Mouse (Mus musculus) limb, embryonic 11.5 days (tissue): ENCODE measurements around the gene Acads. TPM values are rescaled to one million over a fixed set of nuclear protein-coding genes. Genes with fewer than 3 reads are reported as not detected.

Experiments used
- ATAC-seq: fragments of 200-750 bp; cut with Nextera tagmentation; 2 replicates; pipeline ENCODE4 v1.8.0; 2017; ENCODE audit warnings: low read depth; ENCODE audit not compliant: insufficient number of reproducible peaks, low FRiP score, low TSS enrichment
- DNase-seq: peaks from one replicate; pipeline ENCODE4 v3.0.0-alpha.2; 2015; ENCODE audit warnings: low spot score
- H3K27ac ChIP-seq: fragments of 300-500 bp; sonication (generic); replicated peaks from 2 replicates; pipeline ENCODE4 v1.5.1; 2014; ENCODE audit warnings: low read depth, mild to moderate bottlenecking, low read length
- H3K27me3 ChIP-seq: fragments of 300-500 bp; sonication (generic); 2 replicates; pipeline ENCODE4 v1.6.1; 2014; ENCODE audit warnings: mild to moderate bottlenecking, low read length, mixed read lengths; ENCODE audit not compliant: control insufficient read depth, insufficient read depth
- H3K36me3 ChIP-seq: fragments of 300-500 bp; sonication (generic); 2 replicates; pipeline ENCODE4 v1.6.1; 2014; ENCODE audit warnings: mild to moderate bottlenecking, low read length, moderate library complexity, mixed read lengths; ENCODE audit not compliant: control insufficient read depth, insufficient read depth
- H3K4me1 ChIP-seq: fragments of 300-500 bp; sonication (generic); 2 replicates; pipeline ENCODE4 v1.6.1; 2014; ENCODE audit warnings: low read length, mixed read lengths; ENCODE audit not compliant: control insufficient read depth, insufficient read depth
- H3K4me2 ChIP-seq: fragments of 300-500 bp; sonication (generic); 2 replicates; pipeline ENCODE4 v1.6.1; 2014; ENCODE audit warnings: low read depth, mild to moderate bottlenecking, moderate library complexity; ENCODE audit not compliant: severe bottlenecking
- H3K4me3 ChIP-seq: fragments of 300-500 bp; sonication (generic); 2 replicates; pipeline ENCODE4 v1.5.1; 2014; ENCODE audit warnings: low read depth, low read length
- H3K9ac ChIP-seq: fragments of 300-500 bp; sonication (generic); 2 replicates; pipeline ENCODE4 v1.6.1; 2014; ENCODE audit warnings: mild to moderate bottlenecking, low read length
- H3K9me3 ChIP-seq: fragments of 300-500 bp; sonication (generic); 2 replicates; pipeline ENCODE4 v1.6.1; 2016; ENCODE audit warnings: low read length; ENCODE audit not compliant: control insufficient read depth
- WGBS: fragments of 180-500 bp; shearing (Covaris S2); extraction: QIAGEN DNeasy Blood & Tissue Kit; methylation state at CpG from one replicate; pipeline ENCODE4 v1.1.7; 2014; 5-methylcytosine and 5-hydroxymethylcytosine counted together
- polyA plus RNA-seq: library from polyadenylated mRNA; unstranded; fragments of >200 nt; fragmentation: Nextera tagmentation; extraction: Ambion mirVana; gene quantifications from 2 replicates; pipeline ENCODE4 v1.2.1, GENCODE M21; 2014

Acads gene
- polyA plus RNA-seq, 1 experiment from 2014 or later, result 49.3 TPM

DNA sequence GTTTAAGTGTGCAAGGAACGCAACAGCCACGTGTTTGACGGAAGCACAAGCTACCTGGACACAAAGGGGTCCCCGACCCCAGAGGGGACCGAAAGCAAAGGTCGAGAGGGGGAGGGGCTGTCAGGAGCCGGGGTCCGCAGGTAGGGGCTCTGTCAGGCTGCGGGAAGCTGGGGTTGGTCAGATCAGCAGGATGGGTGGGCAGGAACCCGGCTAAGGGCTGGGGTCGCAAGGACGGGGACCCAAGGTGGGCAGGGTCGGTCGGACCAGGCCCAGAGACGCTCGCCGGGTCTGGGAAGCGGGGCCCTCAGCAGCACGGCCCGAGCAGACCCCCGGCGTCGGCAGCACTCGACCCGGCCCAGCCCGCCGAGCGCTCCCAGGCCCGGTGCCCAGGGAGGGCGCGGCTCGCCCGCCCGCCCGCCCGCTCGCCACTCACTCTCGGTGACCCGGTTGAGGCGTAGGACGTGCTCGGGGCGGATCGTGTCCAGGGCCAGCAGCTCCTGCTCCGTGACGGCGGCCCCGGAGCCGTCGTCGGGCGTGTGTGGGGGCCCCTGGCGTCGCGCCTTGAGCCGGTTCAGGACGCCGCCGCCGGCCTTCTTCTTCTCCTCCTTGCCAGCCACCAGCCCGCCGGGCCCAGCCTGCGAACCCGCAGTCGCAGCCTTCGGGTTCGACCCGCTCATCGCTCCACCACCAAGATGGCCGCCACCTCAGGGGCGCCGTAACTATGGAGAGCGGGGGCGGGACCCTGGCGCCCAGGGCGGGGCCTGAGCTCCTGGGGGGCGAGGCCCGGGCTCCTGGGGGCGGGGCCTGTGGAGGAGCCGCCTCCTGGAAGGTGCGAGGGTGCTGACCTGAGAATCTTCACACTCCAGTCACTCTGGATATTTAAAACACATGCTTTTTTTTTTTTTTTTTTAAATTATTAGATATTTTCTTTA is 15.4 kb upstream of the Acads start, which contains the start of gene Unc119b:
Unc119b (minus strand) TSS at position 742 of the 932 bp plus-strand sequence.
- H3K4me1 ChIP-seq, result peaks cover 8% of the 10 kb centered on the region; the same call in 1 of the 2 replicates
- H3K27ac ChIP-seq, result no peak within 1 kb of the TSS
- no peaks in the 10 kb centered on the region for H3K9me3 ChIP-seq
- peaks cover 6% of the 10 kb centered on the region; the same call in 1 of the 2 replicates for H3K36me3 ChIP-seq
- peak within 1 kb of the TSS; percentile 80 for H3K9ac ChIP-seq
- DNase-seq (peak; percentile 92), ATAC-seq (peak; percentile 87)
- peak within 1 kb of the TSS; percentile 79 for H3K4me3 ChIP-seq
- WGBS, result under 1% methylated on average over 65 of the region's 81 CpGs
- no peaks in the 10 kb centered on the region for H3K27me3 ChIP-seq
- peak within 1 kb of the TSS; percentile 69 for H3K4me2 ChIP-seq

GRCm38 (mm10) chr5:115133358-115134066 is 14.4 kb upstream of the Acads start:
- peaks cover 6% of the 10 kb centered on the region; the same call in 1 of the 2 replicates for H3K36me3 ChIP-seq
- no peaks in the 10 kb centered on the region for H3K27me3 ChIP-seq
- no peaks in the 10 kb centered on the region for H3K9me3 ChIP-seq
- peak overlapping the region; percentile 69 for H3K4me2 ChIP-seq
- peaks cover 8% of the 10 kb centered on the region; the same call in 1 of the 2 replicates for H3K4me1 ChIP-seq
- DNase-seq (no peak), ATAC-seq (no peak)
- H3K4me3 ChIP-seq, result peak overlapping the region; percentile 79
- no peak overlapping the region for H3K27ac ChIP-seq
- peak overlapping the region; percentile 80 for H3K9ac ChIP-seq
- 64% methylated on average over 6 of the region's 6 CpGs for WGBS

GRCm38 (mm10) chr5:115132465-115132864 is 13.3 kb upstream of the Acads start:
- Histone ChIP-seq H3K27me3 (no peaks in the 10 kb centered on the region), H3K4me2 (no peak overlapping the region; the same call in 1 of the 2 replicates), H3K27ac (no peak overlapping the region), H3K9me3 (no peaks in the 10 kb centered on the region), H3K36me3 (peaks cover 6% of the 10 kb centered on the region; the same call in 1 of the 2 replicates), H3K9ac (no peak overlapping the region), H3K4me3 (no peak overlapping the region), H3K4me1 (peaks cover 8% of the 10 kb centered on the region; the same call in 1 of the 2 replicates)
- DNase-seq (no peak), ATAC-seq (no peak)
- 90% methylated on average over 8 of the region's 8 CpGs for WGBS

DNA sequence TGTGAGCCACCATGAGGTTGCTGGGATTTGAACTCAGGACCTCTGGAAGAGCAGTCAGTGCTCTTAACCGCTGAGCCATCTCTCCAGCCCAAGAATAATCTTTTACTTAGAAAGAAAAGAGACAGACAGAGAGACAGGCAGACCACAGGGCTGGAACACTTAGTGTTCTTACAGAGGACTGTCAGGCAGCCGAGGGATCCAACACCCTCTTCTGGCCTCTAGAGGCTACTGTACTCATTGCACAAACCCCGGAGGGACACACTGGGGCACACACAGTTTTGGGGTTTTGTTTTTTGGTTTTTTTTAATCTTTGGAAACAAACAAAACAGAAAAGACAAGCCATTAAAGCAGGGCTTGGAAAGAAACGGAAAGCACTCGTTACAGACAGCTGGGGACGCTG is 10.2 kb upstream of the Acads start:
- 91% methylated on average over 6 of the region's 6 CpGs for WGBS
- Histone ChIP-seq H3K9me3 (no peaks in the 10 kb centered on the region), H3K4me2 (no peak overlapping the region), H3K27me3 (no peaks in the 10 kb centered on the region), H3K27ac (no peak overlapping the region), H3K9ac (no peak overlapping the region), H3K4me3 (no peak overlapping the region), H3K4me1 (peaks cover 10% of the 10 kb centered on the region; the same call in 1 of the 2 replicates), H3K36me3 (peaks cover 13% of the 10 kb centered on the region)
- ATAC-seq (no peak), DNase-seq (no peak)

DNA sequence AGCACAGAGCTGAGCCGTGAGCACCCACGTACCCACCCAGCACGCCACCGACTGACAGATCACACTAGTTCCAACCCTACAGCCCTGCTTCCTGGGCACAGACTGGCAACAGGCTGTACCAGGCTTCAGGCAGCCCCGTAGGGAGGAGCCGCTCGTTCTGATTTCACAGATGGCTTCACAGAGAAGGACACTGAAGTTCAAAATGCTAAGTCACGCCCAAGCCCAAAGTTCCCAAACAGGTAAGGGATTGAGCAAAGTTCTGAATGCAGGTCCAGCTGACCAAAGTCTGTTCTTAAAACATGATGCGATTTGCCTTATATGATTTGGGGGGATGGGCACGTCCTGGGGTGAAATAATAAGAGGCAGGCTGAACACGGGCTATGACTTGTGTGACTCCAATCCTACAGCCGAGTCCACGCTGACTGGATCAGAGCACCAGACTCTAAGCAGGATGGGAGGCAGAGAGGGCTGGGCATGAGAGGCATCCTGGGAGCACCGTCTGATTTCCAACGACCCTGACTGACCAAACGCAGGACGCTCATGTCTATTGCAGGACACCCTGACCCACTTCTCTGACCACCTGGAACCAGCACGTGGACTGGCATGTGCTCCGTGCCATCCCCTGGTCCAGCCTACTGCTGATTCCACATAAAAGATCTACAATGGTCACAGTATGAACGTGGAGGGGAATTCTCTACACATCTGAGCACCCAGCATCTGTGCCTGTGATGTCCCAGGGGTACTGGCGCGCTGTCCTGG is 8.5 kb upstream of the Acads start:
- no peak overlapping the region for H3K4me3 ChIP-seq
- DNase-seq (no peak), ATAC-seq (no peak)
- no peaks in the 10 kb centered on the region for H3K27me3 ChIP-seq
- H3K27ac ChIP-seq, result no peak overlapping the region
- WGBS, result 94% methylated on average over 22 of the region's 22 CpGs
- 0 out of 2 replicates have a peak, but pooled peaks cover 2% of the 10 kb centered on the region for H3K4me1 ChIP-seq
- no peak overlapping the region for H3K9ac ChIP-seq
- H3K9me3 ChIP-seq, result no peaks in the 10 kb centered on the region
- H3K4me2 ChIP-seq, result no peak overlapping the region
- H3K36me3 ChIP-seq, result peaks cover 18% of the 10 kb centered on the region

DNA sequence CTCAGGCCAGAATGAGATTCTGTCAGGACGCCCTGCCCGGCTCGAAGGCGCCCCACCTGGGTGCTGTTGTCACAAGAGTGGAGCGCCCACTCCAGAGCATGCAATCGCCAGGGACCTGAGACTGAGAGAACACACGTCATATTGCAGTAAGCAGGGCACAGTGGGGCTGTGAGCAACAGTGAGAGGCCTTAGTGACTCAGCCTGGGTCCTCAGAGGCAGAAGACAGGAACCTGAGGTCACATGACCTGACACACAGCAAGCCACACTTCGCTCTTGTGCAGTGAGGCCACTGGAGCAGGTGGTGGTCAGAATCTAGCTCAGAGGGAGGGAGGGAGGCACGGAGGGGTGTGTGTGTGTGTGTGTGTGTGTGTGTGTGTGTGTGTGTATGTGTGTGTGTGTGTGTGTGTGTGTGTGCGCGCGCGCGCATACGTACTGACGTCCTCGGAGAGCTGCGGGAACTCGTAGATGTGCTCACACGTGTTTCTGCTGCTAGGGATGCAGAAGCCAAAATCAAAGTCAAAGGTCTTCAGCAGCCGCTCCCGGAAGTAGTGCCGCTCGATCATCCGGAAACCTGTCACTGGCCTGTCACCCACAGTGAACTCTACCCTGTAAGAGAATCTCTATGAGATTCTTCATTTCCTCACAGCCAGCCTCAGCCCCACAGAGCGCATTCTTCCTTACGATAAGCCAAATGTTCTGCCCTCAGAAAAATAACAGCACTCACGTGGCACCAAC is 7.6 kb upstream of the Acads start:
- no peak overlapping the region for H3K4me2 ChIP-seq
- no peak for DNase-seq
- no peak overlapping the region for H3K4me3 ChIP-seq
- peaks cover 18% of the 10 kb centered on the region for H3K36me3 ChIP-seq
- no peak overlapping the region for H3K9ac ChIP-seq
- 0 out of 2 replicates have a peak, but pooled peaks cover 2% of the 10 kb centered on the region for H3K4me1 ChIP-seq
- no peak for ATAC-seq
- no peaks in the 10 kb centered on the region for H3K9me3 ChIP-seq
- 92% methylated on average over 28 of the region's 28 CpGs for WGBS
- no peaks in the 10 kb centered on the region for H3K27me3 ChIP-seq
- no peak overlapping the region for H3K27ac ChIP-seq

GRCm38 (mm10) chr5:115125211-115125871 is 6.2 kb upstream of the Acads start:
- 36% methylated on average over 24 of the region's 24 CpGs for WGBS
- Histone ChIP-seq H3K4me2 (no peak overlapping the region), H3K36me3 (peaks cover 17% of the 10 kb centered on the region), H3K9me3 (no peaks in the 10 kb centered on the region), H3K9ac (no peak overlapping the region), H3K27ac (no peak overlapping the region), H3K4me1 (0 out of 2 replicates have a peak, but pooled peaks cover 2% of the 10 kb centered on the region), H3K27me3 (no peaks in the 10 kb centered on the region), H3K4me3 (no peak overlapping the region)
- DNase-seq (peak; percentile 86), ATAC-seq (0 out of 2 replicates have a peak, but pooled peaks have one; percentile 31)
